Mouse (Mus musculus): Measurements from ENCODE around the gene Mgll. TPM values are rescaled to one million over a fixed set of nuclear protein-coding genes. Genes with fewer than 3 reads are reported as not detected.

The Mgll gene
- polyA plus RNA-seq, 1 experiment, result 189 TPM

DNA sequence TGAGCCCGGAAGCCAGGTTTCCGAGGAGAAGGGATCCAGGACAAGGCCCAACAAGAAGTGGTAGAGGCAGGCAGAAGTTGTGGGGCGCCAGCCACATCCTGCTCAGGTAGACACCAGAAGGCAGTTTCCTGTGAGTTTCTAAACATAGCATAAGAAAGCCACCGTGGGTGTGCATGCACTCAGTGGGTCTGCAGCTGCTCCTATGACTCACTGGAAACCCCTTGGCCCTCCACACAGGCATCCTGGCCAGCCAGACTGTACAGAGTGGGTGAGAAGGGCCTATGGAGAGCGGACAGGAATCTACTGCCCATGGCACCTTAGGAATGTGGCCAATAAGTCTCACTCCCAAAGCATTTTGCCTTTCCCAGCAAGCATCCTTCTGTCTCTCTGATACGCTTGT, 45.5 kb downstream of the Mgll start:
- no peak for DNase-seq (ENCODE audit: extremely low spot score in 1 of 2, low spot score in 1 of 2)

DNA sequence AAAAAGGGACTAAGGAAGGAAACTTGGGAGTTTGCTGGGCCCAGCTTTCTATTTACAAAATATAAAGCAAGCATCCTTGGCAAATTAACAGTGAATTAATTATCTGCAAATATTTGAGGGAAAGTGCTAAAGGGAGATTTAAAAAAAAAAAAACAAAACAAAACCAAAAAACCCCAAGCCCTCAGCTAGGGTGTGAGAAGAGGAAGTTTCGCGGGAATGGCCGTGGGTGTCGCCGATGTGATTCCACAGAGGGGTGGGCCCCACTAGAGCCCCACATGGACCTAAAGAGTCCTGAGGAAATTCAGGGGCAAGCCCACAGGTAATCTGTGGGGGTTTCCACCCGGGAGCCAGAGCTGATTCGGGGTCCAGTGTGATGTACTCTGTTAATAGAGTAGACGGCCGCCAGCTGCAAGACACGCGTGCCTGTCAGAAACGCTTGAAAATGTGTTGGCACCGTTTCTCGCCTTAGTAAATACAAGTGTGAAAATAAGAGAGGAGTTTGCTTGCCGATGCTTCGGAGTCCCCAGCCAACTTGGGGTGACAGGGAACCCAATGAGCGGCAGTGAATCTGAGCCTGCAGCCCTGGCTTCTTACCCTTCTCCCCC, 46.2 kb downstream of the Mgll start:
- DNase-seq (ENCODE audit: extremely low spot score in 1 of 2, low spot score in 1 of 2), result no peak

DNA sequence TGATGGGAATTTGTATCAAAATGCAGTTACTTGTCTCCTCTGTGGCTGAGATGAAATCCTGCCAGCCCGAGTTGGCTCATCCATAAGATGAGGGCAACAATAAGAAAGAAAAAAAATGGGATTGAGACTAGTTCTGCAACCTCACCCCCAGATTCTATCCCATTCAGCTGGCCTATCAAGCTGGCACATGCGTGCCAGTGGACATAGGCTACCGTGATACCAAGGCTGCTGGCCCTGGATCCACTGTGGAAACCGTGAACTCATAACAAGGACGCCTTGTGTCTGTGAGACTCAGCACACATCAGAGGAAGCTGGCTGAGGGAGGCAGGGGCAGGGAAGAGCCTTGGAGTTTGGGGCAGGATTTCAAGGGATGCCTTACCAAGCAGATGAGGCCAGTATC, 46.8 kb downstream of the Mgll start:
- no peak for DNase-seq (ENCODE audit: extremely low spot score in 1 of 2, low spot score in 1 of 2)

DNA sequence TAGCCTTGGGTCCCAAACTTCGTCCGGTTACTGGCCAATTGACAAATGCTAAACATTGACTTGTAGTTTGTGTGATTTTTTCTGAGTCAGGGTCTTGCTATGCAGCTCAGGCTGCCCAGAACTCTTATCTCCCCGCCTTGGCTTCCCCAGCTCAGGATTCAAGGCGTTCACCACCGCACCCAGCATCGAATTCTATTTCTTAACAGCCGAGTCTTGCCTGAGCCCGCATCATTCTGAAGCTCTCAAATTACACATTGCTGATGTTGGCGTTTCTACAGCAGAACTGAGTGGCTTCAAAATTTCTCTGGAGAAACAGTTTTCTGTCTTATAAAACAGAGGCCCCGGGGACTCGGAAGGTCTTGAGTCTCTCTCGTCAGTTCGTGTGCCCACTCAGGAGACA, 47.8 kb downstream of the Mgll start:
- no peak for DNase-seq (ENCODE audit: extremely low spot score in 1 of 2, low spot score in 1 of 2)

DNA sequence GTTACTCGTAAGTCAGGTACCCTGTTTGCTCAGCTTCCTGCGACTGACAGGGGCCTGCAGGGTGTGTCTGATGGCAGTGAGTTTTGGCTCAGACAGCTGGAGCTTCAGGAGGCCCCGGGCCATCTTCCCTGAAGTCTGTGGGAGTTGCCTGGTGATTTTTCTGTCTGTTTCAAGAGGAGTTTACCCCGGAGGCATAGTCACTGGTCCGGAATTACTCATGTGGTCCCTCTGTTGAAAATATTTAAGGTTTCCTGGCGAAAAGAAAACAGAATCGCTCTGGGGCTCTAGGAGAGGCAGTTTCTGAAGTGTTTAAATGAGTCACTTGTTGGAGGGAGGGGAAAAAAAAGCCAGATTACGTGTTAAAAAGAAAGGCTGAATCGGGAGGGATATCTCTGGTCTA, 49.8 kb downstream of the Mgll start:
- DNase-seq (ENCODE audit: extremely low spot score in 1 of 2, low spot score in 1 of 2), result peak in 1 of 2 experiments; percentile 48

DNA sequence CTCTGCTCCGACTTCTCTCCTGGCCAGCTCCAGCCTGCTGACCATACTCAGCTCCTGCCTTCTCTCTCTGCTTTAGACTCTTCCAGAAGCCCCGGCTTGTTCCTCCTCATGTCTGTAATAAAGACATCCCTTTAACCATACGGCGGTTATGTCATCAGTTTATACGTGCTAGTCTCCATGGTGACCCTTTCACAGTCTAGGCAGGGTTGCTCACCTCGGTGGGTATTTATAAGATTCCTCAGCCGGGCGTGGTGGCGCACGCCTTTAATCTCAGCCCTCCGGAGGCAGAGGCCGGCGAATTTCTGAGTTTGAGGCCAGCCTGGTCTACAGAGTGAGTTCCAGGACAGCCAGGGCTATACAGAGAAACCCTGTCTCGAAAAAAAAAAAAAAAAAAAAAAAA, 51.1 kb downstream of the Mgll start:
- DNase-seq (ENCODE audit: extremely low spot score in 1 of 2, low spot score in 1 of 2), result no peak

DNA sequence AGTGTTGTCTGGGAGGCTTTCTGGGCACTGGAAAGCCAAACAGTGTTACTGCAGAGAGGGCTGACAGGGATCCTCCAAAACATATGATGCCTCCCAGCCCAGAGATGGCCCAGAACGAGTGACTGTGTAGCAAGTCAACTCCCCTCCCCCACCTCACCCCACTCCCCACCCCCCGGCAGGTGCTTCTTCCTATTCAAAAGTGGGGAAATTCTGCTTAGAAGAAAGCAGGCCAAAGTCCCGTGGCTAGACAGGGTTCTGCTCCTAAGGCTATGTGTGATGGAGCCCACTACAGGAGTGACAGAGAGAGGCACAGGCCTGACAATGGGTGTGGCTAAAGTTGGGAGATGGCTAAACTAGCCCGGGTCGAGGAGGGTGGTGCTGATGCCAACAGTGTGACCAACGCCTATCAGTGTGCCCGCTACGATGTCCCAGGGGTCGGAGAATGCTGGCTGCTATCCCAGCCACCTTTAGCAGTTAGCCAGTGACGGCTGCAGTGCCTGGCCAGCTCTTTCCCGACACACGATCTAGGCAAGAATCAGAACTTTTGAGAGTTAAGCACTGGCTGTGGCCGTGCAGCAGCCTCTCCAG, 52.2 kb downstream of the Mgll start:
- DNase-seq (ENCODE audit: extremely low spot score in 1 of 2, low spot score in 1 of 2), result no peak

DNA sequence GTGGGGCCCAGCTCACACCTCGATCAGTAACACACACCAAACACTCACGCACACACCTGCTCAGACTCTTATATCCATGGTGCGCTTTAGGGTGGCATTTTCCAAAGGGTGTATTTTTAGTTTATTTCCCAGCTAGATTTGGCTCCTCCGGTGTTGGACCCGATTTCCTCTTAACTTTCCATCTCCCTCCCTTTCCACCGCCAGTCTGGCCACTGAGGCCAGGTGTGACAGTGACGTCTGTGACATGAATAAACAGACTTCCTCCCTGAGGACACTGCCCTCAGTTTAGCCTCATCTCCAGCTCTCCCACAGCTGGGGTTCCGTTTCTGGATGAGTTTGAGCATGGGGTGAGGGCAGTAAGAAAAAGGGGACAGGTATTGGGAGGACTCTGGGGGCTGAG, 52.8 kb downstream of the Mgll start:
- no peak for DNase-seq (ENCODE audit: extremely low spot score in 1 of 2, low spot score in 1 of 2)

DNA sequence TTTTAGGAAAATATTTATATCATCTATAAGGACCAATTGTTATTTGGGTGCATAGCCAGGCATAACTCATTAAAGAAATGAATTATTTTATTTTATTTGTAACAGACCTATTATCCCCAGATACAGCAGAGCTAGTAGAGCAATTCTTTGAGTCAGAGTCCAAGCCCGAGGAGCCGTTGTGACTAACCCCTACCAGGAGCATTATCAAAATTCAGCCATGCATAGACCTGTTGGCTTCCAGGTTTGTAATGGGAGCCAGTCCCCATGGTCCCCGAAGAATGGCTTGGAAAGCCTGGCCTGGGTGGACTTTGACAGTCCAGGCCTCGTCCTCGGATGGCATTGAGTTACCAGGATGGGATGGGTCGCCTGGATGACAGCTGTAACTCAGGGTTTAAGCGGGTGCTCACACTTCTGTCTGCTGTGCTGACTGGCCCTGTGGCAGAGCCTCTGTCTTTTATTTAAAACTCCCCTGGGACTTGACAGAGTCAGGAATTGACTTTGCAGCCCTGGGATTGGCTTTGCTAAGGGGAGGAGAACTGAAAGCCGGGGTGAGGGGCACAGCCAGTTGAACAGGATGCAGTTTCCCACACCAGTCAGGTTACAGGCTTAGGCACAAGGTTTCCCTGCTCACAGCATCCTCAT, 54.0 kb downstream of the Mgll start:
- no peak for DNase-seq (ENCODE audit: extremely low spot score in 1 of 2, low spot score in 1 of 2)

DNA sequence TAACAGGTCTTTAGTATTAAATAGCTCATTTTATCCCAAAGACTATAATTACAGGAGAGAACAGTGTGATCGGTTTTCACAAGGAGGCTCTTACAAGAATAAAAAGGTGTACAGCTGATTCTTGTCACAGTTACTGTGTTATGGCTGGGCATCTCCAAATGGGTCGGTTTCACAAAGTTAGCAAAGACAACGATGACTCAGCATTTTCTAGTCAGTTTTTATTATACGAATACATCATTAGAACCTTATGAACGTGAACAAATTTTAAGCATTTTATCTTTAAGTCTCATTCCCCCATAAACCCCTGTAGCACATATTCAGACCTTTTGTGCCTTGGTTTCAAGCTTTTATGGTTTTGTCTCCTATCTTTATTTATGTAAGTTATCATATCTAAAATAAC, 55.5 kb downstream of the Mgll start:
- no peak for DNase-seq (ENCODE audit: extremely low spot score in 1 of 2, low spot score in 1 of 2)

DNA sequence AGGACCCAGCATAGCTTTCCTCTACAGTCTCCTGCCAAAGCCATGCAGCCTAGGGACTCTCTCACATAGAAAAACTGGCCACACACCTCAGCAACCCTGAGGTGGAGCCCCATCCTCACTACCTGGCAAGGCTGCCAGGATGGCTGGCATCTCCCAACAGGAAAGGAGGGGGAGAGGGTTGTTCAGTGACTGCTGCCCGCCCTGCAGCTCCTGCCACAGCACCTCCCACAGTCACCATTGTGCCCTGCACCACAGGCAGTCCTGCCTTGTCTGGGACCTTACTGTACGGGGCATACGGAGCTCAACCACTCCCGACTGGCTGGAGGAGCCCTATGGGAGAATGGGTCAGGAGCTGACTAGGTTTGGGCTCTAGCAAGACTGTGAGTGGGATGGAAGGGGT, 57.7 kb downstream of the Mgll start:
- no peak for DNase-seq (ENCODE audit: extremely low spot score in 1 of 2, low spot score in 1 of 2)

DNA sequence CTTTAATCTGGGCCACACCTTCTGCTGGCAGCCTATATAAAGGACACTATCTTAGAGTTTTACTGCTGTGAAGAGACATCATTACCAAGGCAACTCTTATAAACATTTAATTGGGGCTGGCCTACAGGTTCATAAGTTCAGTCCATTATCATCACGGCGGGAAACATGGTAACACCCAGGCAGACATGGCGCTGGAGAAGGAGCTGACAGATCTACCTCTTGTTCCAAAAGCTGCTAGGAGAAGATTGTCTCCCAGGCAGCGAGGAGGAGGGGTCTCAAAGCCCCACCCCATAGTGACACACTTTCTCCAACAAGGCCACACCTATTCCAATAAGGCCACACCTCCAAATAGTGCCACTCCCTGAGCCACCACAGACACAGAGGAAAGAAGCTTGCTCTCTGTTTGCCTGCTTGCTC, 58.8 kb downstream of the Mgll start:
- no peak for DNase-seq (ENCODE audit: extremely low spot score in 1 of 2, low spot score in 1 of 2)

DNA sequence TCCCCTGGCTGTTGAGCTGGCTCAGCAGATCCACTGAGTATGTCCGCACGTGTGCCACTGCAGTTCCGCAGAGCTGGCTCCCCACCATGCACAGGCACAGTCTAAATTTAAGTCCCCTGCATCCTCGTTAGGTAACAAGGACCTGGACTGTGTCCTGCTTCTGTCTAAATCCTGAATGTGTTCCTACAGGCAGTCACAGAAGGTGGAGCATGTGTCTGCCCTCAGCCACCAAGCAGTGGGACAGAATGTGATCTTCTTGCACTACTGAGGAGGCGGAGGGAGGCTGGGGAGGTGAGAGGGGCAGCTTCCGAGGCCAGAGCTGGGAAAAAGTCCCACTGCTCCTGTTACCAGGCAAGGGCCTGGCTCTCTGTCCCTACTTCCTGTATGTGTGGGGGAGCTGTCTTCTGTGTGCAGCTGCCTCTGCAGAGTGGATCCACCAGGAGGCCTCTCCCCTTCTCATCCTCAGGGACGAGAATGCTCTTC, 60.5 kb downstream of the Mgll start:
- DNase-seq (ENCODE audit: extremely low spot score in 1 of 2, low spot score in 1 of 2), result peak; percentile 51 to 58

DNA sequence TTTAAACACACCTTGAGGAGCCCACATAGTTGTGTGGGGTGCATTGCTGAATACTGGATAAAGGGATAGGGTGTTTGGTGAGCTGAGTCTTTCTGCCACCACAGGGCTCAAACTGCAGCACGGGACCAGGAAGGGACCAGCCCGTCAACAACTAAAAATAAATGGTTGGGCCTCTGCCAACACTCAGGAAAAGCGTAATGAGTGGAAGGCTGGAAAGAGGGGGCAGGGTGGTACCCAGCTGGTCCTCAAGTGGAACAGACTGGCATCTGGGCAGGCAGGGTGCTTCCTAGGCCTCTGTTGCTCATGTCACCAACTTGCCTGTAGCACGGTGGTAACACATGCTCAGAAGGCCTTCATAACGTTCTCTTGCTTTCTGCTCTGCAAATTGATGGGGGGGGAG, 61.1 kb downstream of the Mgll start:
- DNase-seq (ENCODE audit: extremely low spot score in 1 of 2, low spot score in 1 of 2), result peak in 1 of 2 experiments; percentile 58

DNA sequence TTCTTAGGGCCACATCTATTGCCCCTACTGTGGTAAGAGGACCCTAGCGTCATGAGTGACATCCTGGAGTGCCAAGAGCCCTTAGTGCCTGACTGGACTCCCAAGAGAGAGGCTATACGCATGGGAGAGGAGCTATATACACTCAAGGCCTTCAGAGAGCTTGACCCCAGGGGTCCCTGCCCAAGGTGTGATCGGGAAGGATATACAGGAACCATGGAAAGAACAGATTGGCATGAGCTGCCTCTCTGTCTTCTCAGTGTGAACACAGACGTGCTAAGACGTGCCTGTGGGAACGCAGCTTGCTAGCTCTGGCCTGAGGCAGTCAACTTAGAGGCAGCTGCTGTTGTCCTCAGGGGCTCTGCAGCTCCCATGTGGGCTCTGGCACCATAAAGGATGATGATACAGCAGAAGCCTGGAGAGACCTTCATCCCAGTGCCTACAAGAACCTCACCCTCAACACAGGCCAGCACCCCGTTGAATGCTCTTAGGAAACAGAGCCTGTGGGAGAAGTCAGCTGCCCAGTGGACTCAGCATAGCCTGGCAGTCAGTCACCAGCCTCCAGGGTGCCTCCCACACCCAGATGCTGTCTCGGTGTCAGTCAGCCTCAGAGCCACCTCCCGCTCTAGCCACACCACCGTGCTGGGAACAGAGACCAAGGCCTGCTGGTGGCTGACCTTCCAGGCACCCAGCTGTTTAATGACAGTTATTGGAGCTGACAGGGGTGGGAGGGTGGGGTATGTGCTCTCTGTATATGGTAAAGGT, 61.8 kb downstream of the Mgll start:
- no peak for DNase-seq (ENCODE audit: extremely low spot score in 1 of 2, low spot score in 1 of 2)

DNA sequence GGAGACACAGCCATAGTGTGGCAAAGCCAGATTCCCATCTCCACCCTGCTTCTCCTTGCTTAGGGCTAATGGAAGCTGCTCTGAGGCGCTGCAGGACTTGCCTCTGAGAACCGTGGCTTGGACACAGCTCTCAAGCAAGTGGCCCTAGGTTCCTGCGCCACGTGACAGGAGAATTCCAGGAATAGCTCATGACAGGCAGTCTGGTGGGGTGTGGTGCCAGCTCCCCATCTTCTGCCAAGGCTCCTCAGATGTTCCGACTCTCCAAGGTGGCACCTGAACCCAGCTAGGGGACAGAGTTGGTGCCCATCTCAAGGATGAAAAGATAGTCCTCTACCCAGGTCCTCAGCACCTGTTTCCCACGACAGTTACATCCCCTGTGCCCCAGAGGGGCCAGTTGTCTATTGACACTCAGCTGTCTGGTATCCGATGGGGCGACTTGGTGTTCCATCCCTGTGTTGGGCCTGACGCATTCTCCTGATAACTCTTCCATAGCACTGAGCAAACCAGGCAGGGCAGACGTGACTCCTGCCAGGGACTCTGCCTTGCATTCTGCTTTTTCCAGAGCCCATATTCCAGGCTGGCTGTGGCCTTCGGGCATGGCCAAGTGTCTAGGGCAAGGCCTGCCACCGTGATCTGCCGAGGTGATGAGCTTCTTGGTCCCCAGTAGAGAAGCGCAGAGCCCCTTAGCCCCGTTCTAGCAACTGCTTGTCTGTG, 62.7 kb downstream of the Mgll start:
- peak in 1 of 2 experiments; percentile 64 for DNase-seq (ENCODE audit: extremely low spot score in 1 of 2, low spot score in 1 of 2)

DNA sequence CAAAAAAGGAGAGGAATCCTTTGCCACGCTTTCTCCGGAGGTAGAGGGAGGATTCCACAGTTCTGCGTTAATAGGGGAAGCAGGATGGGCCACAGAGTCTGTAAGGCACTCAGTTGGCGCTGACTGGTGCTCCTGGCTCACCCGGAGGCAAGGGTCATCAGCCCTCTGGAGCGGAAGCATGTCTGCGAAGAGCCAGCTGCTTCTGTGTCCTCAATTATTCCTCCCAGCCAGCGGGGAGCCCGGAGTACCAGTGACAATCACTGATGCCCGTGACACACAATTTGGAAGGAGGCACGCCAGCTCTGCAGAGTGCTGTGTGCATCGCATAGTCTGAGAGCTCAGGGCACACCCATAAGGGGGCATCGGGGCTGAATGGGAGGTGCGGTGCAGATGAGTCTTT, 63.3 kb downstream of the Mgll start:
- DNase-seq (ENCODE audit: extremely low spot score in 1 of 2, low spot score in 1 of 2), result no peak

DNA sequence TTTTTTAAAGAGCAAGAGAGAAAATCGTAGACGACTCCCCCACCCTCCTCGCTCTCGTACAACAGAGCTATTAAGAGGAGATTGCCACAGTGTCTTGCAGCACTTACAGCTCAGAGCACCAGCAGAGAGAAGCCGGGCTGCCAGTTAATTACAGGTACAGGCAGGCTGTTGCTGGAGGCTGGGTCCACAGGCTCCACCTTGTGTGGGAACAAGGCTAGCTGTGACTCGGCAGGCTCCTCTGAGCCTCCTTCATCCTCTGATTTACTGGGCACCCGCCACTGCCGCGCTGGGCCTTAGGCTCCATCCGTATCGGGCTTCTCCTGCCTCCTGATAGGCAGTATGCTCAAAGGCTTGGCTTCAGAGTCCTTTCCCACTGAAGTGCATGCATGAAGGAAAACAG, 64.0 kb downstream of the Mgll start:
- DNase-seq (ENCODE audit: extremely low spot score in 1 of 2, low spot score in 1 of 2), result no peak

DNA sequence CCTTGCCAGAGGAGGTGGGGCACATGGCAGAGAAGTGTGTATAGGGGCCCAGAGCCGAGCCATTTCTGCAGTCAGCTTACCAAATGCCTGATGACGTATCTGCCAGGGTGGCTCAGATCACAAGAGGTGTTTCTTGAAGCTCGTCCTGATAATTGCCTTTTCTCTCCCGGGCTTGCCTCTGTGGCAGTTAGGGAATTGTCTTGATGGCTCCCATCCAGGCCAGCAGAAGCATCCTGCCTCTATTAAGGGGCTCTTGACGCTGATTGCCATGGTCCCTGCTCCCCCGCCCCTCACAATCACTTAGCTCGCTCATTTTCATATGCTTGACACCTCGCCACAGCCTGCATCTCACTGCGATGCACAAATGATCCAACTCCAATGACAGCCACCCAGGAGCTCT, 67.1 kb downstream of the Mgll start:
- no peak for DNase-seq (ENCODE audit: extremely low spot score in 1 of 2, low spot score in 1 of 2)

DNA sequence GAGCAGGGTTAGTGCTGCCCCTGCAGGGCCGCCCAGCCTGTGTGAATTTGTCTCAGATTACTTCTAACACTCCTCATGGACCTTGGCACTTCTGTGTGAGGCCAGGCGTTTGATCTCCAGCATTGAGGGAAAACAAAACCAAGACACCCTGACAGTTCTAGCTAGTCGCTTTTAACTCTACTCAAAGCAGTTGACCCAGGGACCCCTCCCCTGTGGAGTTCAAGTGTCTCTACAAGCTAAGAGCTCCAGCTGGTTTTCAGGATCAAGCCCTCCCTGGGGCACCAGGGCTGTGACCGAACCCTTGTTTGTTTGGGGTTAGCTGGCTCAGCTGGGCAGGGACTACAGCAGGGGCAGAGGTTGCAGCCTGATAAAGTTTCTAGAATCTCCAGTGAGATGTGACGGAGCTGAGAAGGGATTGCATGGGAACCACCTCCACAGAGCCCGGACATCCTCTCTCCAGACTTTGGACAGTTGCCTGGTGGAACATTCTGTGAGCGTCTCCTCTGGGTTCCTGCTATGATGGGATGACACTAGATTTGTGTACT, 68.0 kb downstream of the Mgll start:
- no peak for DNase-seq (ENCODE audit: extremely low spot score in 1 of 2, low spot score in 1 of 2)

DNA sequence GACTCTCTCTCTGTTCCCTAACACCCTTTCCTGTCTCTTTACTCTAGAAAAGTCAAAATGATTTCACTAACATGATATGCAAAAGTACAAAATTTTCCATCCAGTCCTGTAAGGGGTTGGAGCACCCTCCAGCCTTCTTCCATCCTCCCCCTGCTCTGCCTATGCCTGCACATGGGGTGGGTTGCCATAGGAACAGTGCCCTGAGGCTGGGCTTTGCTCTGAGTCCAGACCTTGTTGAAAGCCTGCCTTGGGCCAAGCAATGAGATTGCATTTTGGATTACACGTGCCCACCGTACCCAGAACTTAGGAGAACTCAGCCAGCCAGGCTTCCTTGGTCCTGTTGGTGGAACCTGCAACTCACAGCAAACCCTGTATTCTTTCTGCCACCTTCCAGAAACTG, 69.0 kb downstream of the Mgll start:
- no peak for DNase-seq (ENCODE audit: extremely low spot score in 1 of 2, low spot score in 1 of 2)

Data from frontal cortex, adult 2 months (tissue).